Mouse (Mus musculus): Measurements from ENCODE around the gene Myo10.

- TF ChIP-seq POLR2A (IDR thresholded peaks at IDR 0.05; ENCODE audit: low read depth, low read length) (no peak), CTCF (conservative IDR thresholded peaks at IDR 0.05; ENCODE audit: insufficient read depth, insufficient read length, low read depth, low read length) (no peak)
Measured at GRCm38 (mm10) chr15:25651820-25652219, 29.5 kb downstream of the Myo10 start.

Data from kidney, adult 2 months (tissue).